Mouse (Mus musculus) central nervous system, embryonic 11.5 days (tissue): ENCODE results near the gene Olfr624. TPM values are rescaled to one million over a fixed set of nuclear protein-coding genes. Genes with fewer than 3 reads are reported as not detected.

Experiments used
- polyA plus RNA-seq: library from polyadenylated mRNA; depleted of rRNA; stranded (reverse); fragments of >200 nt; gene quantifications from 2 replicates; pipeline ENCODE4 v1.2.3, GENCODE M21; 2012; rRNA removed

Gene Olfr624
- polyA plus RNA-seq = 0.04 TPM in 2 replicates

DNA sequence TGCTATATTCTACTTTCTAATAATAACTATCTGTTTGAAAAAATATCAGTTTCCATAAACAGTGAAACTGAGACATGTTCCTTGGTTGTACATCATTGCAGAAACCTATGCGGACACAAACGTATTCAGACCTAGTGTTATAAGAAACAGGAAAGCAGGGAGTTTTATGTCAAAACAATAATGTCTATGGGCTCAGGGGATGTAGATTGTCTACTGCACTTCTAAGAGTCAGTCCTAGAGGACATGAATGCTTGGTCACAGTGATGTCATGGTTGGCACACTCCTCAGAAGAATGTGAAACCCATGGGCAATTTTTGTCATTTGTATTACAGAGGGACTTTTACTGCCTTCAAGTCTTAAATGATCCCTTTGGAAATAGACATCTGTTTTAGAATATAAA lies at the start of gene Olfr624:
TSS of gene Olfr624 (minus strand) at position 101 of the 400 bp plus-strand sequence.

DNA sequence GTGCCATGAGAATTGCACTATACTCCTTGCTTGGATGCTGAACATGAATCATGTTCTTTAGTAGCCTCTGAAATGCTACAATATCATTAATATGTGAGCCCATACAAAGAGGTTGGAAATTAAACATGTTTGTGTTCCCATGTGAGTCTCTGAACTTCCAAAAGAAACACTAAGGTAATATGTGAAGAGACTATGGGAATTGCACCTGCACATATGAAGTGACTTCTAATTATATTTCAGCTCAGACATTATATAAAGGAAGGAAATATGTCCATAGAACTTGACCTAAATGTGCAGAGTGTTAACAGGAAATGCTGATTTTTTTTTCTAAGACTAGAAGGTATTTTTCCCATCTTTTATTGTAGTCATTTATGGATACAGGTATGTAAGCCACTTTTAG lies 43.4 kb upstream of the Olfr624 start, which contains the start of gene Olfr243:
TSS of gene Olfr243 (plus strand) at position 301 of the 400 bp plus-strand sequence.

DNA sequence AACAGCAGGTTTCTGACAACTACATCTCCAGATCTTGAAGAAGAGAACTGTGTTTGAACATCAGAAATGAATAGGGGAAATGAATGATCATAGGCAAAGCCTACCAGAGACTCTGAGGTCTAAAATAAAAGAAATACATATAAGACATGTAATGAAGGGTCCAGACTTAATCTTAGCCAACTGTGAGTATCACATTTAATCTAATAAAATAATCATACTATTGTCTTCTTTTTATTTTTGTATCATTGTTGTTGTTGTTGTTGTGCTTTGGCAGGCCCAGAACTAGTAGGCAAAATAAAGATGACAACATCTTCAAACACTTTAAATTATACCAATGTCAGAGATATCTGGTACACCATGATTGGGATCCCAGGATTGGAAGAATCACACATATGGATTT lies 11.4 kb upstream of the Olfr624 start, which contains the start of gene Olfr625-ps1:
TSS of gene Olfr625-ps1 (plus strand) at position 301 of the 400 bp plus-strand sequence.

DNA sequence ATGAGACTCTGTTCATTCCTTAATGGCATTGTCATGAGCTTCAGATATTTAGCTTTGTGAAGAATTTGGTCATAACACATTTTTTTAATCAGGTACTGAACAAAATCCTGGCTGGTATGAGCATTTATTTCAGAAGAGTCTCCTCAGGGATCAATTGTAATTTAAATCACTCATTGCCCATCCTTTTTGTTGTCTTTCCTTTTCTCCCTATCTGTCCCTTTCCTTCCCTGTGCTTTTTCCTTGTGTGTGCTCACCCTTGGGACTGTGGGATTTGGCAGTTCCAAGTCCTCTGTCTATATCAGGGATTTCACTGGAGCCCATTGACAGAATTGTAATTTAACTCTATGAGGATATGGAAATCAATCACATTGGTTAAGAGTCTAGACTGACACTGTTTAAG lies 7.4 kb downstream of the Olfr624 start, which contains the start of gene Olfr623:
TSS of gene Olfr623 (minus strand) at position 101 of the 400 bp plus-strand sequence.

DNA sequence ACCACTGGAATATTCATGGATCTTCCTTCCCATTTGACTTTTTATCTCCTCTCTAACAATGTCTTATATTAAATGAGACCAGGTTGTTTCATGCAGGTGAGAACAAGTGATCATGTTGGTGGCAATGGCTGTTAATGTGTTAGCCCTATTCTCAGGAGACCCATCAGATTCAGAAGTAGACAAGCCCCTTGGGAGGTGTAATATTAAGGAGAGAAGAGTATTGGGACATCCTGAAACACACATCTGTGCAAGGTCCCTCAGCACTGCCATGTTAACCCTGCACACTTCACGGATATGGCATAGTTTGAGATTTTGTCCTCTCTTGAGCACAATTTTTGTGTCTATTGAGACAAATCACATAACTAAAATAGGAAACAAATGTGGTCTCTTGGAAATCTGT lies 28.4 kb downstream of the Olfr624 start, which contains the start of gene Olfr622:
TSS of gene Olfr622 (minus strand) at position 101 of the 400 bp plus-strand sequence.

Other genes starting within 250 kb of the Olfr624 start
- not detected in 2 replicates for gene Olfr605, start 225.8 kb downstream of the Olfr624 start, polyA plus RNA-seq
- not detected in 2 replicates for gene Olfr606, start 222.1 kb downstream of the Olfr624 start, polyA plus RNA-seq
- gene Olfr607, start 207.0 kb downstream of the Olfr624 start, polyA plus RNA-seq = not detected in 2 replicates
- not detected in 2 replicates for gene Olfr608, start 201.3 kb downstream of the Olfr624 start, polyA plus RNA-seq
- gene Olfr609, start 173.1 kb downstream of the Olfr624 start, polyA plus RNA-seq = not detected in 2 replicates
- not detected in 2 replicates for gene Olfr610, start 159.1 kb downstream of the Olfr624 start, polyA plus RNA-seq
- not detected in 2 replicates for gene Olfr611, start 150.3 kb downstream of the Olfr624 start, polyA plus RNA-seq
- not detected in 2 replicates for gene Olfr612, start 128.5 kb downstream of the Olfr624 start, polyA plus RNA-seq
- not detected in 2 replicates for gene Olfr613, start 123.1 kb downstream of the Olfr624 start, polyA plus RNA-seq
- gene Olfr615, start 115.1 kb downstream of the Olfr624 start, polyA plus RNA-seq = not detected in 2 replicates
- gene Olfr616, start 102.0 kb downstream of the Olfr624 start, polyA plus RNA-seq = not detected in 2 replicates
- not detected in 2 replicates for gene Olfr617, start 98.1 kb downstream of the Olfr624 start, polyA plus RNA-seq
- gene Olfr618, start 81.1 kb downstream of the Olfr624 start, polyA plus RNA-seq = 0.02 TPM in 2 replicates
- gene Olfr619, start 70.6 kb downstream of the Olfr624 start, polyA plus RNA-seq = not detected in 2 replicates
- not detected in 2 replicates for gene Olfr620, start 58.7 kb downstream of the Olfr624 start, polyA plus RNA-seq
- gene Olfr622, start 28.5 kb downstream of the Olfr624 start, polyA plus RNA-seq = not detected in 2 replicates
- gene Olfr623, start 7.5 kb downstream of the Olfr624 start, polyA plus RNA-seq = not detected in 2 replicates
- not detected in 2 replicates for gene Olfr625-ps1, start 11.5 kb upstream of the Olfr624 start, polyA plus RNA-seq
- gene Olfr243, start 43.5 kb upstream of the Olfr624 start, polyA plus RNA-seq = not detected in 2 replicates
- not detected in 2 replicates for gene Olfr628, start 59.2 kb upstream of the Olfr624 start, polyA plus RNA-seq
- not detected in 2 replicates for gene Olfr629, start 73.8 kb upstream of the Olfr624 start, polyA plus RNA-seq
- not detected in 2 replicates for gene Olfr630, start 86.1 kb upstream of the Olfr624 start, polyA plus RNA-seq
- gene Olfr69, start 100.4 kb upstream of the Olfr624 start, polyA plus RNA-seq = not detected in 2 replicates
- not detected in 2 replicates for gene Olfr68, start 108.5 kb upstream of the Olfr624 start, polyA plus RNA-seq
- gene Olfr67, start 120.6 kb upstream of the Olfr624 start, polyA plus RNA-seq = not detected in 2 replicates
- 1,727 and 2,114 TPM in 2 replicates for gene Hbb-bt, start 142.8 kb upstream of the Olfr624 start, polyA plus RNA-seq
- gene Hbb-bs, start 156.9 kb upstream of the Olfr624 start, polyA plus RNA-seq = 1,278 and 2,335 TPM in 2 replicates
- 0.40 TPM in 1 of 2 replicates, not detected in the other for gene Hbb-bh2, start 169.3 kb upstream of the Olfr624 start, polyA plus RNA-seq
- gene Hbb-bh1, start 172.0 kb upstream of the Olfr624 start, polyA plus RNA-seq = 1,953 and 3,124 TPM in 2 replicates
- gene Hbb-y, start 182.0 kb upstream of the Olfr624 start, polyA plus RNA-seq = 10,518 and 17,284 TPM in 2 replicates
- not detected in 2 replicates for gene Olfr66, start 215.1 kb upstream of the Olfr624 start, polyA plus RNA-seq
- not detected in 2 replicates for gene Olfr64, start 223.3 kb upstream of the Olfr624 start, polyA plus RNA-seq
- not detected in 2 replicates for gene Olfr65, start 232.3 kb upstream of the Olfr624 start, polyA plus RNA-seq